Mouse (Mus musculus): Measurements from ENCODE around the gene Usp43. TPM values are rescaled to one million over a fixed set of nuclear protein-coding genes. Genes with fewer than 3 reads are reported as not detected.

The Usp43 gene
- total RNA-seq, 1 experiment from 2014 or later: not detected

DNA sequence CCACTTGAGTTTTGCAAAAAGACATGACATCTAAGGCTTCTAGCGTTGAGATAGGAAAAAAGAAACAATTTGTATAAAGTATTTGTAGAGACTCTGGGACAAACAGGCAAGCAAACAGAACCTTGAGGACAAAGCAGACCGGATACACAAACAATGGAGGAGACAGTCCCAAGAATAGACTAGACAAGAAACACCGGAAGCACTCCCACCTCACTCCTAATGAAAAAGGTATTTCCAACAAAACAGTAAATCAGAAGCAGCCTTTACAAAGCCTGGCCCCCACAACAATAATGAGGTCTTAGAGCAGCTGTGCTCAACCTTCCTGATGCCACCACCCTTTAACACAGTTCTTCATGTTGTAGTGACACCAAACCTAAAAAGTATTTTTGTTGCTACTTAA lies 4.8 kb downstream of the Usp43 start:
- ATAC-seq (replicated peaks; ENCODE audit: insufficient number of reproducible peaks, low FRiP score, low TSS enrichment, poor library complexity, severe bottlenecking): no peak

DNA sequence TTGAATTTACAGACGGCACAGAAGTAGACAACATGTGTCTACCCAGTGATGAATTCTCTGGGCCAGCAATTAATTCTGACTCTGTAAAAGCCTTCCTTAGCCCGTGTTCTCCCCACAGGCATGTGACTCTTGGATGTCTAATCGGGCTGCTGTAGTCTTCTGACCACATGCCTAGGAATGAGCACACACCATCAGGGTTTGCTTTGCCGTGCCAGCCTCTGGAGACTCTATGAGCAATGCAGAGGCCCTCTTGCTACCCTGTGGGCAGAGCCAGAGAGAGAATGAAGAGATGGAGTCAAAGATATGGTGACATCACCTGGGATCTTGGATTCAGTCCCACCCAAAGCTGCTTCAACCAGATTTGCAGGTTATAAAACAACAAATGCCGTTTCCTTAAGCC lies 10.9 kb downstream of the Usp43 start:
- ATAC-seq (replicated peaks; ENCODE audit: insufficient number of reproducible peaks, low FRiP score, low TSS enrichment, poor library complexity, severe bottlenecking): no peak

DNA sequence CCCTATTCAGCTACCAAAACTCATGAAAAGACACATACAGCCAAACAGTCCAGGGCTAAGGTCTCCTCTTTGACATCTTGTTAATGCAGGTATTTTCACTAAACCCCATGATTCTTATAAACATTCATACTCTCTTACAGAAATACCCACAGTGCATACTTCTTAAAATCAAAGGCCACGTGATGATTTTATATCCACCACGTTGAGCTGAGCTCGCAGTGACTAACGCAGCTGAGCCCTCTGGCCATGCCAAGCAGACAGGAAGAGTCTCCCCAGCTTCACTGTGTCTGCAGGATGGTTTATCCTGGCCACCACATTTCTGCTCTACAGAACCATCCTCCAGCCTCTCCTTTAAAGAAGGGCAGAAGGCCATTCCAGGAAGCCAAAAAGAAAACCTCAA lies 18.2 kb downstream of the Usp43 start:
- no peak for ATAC-seq (replicated peaks; ENCODE audit: insufficient number of reproducible peaks, low FRiP score, low TSS enrichment, poor library complexity, severe bottlenecking)

DNA sequence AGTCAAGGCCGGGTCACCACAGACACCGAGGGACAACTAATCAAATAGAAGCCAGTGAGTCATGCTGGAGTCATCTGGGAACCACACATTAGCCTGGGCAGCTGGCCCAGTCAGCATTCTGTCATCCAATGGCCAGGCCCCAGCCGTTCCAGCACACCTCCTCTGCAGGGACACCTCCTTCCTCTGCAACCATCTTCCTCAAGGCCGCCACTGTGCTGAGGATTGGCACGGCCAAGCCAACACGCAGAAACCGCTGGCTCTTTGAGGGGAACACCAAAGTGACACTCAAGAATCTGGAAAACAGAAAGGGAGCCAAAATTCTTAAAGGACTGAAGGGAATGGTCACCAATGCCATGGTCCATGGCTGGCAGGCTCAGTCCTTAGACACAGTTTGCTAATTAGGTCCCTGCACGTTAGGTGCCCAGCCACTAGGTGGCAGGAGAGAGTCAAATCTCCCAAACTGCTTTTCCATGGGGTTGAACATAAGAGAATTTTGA lies 24.8 kb downstream of the Usp43 start:
- ATAC-seq (replicated peaks; ENCODE audit: insufficient number of reproducible peaks, low FRiP score, low TSS enrichment, poor library complexity, severe bottlenecking): peak; percentile 9; the same call in 1 of the 2 replicates

DNA sequence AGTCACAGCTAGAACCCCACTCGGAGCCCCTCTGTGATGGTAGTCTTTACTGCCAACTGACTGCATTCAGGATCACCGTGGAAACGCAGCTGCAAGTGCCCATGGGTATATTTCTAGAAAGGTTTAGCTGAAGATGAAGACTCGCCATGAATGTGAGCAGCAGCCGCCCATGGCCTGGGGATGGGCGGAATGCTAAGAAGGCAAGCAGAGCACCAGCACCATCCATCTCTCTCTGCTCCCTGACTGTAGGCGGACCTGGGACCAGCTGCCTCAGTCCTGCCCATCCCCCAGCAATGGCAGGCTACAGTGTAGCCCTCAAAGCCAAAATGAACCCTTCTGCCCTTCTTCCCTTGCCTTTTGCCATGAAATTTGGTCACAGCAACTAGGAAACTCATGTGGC lies 26.3 kb downstream of the Usp43 start:
- no peak for ATAC-seq (replicated peaks; ENCODE audit: insufficient number of reproducible peaks, low FRiP score, low TSS enrichment, poor library complexity, severe bottlenecking)

DNA sequence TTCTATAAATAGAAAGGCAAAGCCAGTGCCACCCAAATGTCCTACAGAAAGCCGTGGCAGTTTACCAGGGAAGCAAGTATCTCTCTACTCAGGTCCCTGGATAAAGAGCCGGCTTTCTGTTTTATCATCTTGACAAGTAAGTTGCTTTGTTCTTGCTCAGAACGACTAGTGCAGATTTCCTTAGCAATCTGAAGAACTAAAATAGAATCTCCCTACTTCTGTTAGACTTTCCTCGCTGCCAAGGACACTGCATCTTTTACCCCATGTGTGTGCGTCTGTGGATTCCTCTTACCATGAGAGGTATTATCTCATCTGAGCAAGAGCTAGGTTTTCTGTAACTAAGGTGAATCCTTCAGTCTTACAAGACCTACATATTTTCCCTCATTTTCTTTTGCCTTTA lies 33.4 kb downstream of the Usp43 start:
- no peak for ATAC-seq (replicated peaks; ENCODE audit: insufficient number of reproducible peaks, low FRiP score, low TSS enrichment, poor library complexity, severe bottlenecking)

DNA sequence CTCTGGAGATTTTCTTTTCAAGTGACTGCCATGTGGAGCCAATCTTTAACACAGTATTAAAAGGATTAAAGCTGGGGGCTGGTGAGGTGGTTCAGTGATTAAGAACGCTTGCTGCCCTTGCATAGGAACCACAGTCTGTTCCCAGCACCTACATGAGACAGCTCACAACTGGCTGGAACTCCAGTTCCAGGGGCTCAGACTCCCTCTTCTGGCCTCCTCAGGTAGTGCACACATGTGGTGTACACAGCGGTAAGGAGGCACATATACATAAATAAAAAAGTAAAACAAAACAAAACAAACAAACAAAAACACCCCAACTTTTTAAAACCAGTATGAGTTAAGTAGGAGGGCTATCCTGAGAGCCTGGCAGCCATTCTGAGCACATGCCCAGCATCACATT lies 36.0 kb downstream of the Usp43 start:
- no peak for ATAC-seq (replicated peaks; ENCODE audit: insufficient number of reproducible peaks, low FRiP score, low TSS enrichment, poor library complexity, severe bottlenecking)

DNA sequence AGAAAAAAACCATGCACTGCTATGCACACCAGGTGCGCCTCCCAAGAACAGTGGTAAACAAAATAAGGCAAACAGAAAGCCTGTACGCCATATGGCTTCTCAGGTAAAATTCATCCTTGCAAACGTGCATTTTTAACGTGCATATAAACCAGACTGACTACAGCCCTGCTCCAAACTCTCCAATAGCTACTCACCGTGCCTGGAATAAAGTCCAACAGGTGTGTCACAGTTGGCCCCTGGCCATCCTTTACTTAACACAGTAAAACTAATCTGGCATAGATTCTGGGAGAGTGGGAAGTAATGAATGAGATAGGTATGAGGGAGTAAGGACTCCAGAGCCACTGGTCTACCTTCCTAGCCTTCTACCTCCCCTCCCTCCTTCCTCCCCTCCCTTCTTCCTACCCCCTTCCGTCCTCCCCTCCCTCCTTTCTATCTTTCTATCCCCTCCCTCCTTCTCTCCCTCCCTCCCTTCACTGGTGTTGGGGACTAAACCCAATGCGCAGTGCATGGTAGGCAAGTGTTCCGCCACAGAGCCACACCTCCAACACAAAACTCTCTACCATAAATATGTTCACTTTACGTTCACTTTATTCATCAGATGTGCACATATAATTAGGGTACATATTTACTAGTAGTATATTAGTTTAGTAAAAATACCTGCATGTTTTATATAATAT lies 56.3 kb downstream of the Usp43 start:
- ATAC-seq (replicated peaks; ENCODE audit: insufficient number of reproducible peaks, low FRiP score, low TSS enrichment, poor library complexity, severe bottlenecking): no peak

DNA sequence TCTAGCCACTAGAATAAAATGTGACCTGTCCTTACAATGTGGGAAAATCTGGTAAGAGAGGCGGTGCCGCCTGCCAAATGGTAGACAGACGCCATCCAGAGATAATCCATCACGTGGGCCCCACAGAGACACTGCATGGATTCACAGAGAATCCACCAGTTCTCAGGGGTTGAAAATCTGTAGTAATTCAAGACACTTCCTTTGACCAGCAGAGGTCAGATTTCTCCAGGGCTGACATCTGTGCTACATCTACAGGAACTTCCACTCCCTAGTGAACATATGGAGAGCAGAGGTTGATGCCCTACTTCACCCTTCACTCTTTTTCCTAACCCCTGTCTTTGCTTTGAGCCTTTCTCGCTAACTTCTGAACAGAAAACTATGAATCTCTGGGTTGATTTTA lies 56.9 kb downstream of the Usp43 start:
- ATAC-seq (replicated peaks; ENCODE audit: insufficient number of reproducible peaks, low FRiP score, low TSS enrichment, poor library complexity, severe bottlenecking): no peak

DNA sequence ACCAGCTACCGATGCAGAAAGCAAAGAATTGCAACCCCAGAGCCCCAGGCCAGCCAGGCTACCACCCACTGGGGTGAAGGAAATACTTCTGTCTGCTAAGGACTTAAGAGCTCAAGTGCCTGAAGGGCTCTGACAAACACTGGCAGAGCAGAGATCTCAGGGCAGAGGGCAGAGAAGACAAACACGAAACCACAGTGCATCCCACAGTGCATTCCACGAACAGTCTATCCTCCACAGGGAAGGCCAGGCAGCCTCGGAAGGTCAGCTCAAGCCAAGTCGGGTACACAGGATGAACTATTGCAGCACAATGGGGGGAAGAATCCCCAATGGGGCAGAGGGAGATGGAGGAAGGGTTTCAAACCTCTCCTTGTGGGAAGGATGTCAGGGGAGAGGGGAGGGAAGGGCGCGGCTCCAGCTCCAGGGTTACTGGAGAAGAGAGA lies 60.5 kb downstream of the Usp43 start:
- no peak for ATAC-seq (replicated peaks; ENCODE audit: insufficient number of reproducible peaks, low FRiP score, low TSS enrichment, poor library complexity, severe bottlenecking)

DNA sequence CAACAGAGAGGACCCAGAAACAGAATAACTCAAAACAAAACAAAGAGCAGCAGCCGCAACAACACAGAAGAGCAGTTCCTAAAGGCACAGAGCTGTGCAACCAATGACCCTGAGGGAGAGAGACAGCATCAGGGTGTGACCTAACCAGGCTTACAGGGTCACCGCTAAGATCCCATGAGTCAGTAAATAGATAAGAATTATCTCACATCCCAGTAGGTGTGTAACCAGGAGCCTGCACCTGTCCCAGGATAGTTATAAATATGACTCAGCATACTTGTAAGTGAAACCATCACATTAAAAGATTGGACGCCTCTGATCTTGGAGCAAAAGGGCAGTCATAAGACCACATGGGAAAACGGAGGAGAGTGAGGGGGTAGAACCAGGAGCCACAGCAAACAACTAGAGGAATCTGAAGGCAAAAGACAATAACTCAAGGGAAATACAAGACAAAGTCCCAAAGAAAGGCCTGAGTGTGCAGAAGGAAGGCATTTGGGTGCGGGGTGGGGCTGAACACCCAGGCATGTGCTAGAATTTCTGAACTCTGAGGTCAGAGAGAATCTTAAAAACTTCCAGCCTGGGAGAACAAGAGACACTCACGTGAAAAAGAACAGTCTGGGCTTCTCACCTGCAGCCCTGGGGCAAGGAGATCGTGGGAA lies 61.1 kb downstream of the Usp43 start:
- no peak for ATAC-seq (replicated peaks; ENCODE audit: insufficient number of reproducible peaks, low FRiP score, low TSS enrichment, poor library complexity, severe bottlenecking)

DNA sequence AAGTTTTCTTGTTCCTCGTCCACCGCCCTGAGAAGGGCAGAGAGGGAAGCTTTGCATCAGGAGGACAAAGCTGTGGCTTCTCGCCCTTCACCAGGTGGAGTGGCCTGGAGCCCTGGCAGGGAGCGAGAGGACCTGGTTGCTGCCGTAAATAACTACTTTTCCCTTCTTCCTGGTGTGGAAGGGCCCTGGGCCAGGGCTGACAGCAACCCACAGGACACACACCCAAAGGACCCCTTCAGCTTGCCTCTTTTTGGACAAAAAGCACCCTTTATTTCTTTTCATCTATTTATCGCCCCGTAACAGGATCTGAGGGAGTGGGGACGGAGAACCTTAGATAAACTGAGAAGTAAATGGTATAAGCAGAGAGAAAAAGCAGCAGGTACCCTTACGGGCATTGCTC lies 63.4 kb downstream of the Usp43 start:
- ATAC-seq (replicated peaks; ENCODE audit: insufficient number of reproducible peaks, low FRiP score, low TSS enrichment, poor library complexity, severe bottlenecking): no peak

DNA sequence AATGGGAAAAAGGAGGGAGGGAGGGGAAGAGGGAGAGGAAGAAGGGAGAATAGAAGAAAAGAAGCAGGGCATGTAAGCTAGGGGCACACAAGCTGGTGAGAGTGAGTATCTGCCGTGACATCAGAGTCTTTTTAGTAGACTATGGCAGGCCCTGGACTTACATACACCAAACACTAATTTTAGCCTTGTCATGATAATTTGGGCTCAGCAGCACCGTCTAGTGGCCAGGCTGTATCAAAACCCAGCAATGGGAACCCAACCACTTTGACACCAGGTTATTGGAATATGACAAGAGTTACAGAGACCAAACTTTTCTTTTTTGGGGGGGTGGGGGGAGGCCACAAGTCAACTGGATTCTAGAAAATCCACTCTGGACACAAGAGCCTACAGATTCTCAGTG lies 66.9 kb downstream of the Usp43 start:
- no peak for ATAC-seq (replicated peaks; ENCODE audit: insufficient number of reproducible peaks, low FRiP score, low TSS enrichment, poor library complexity, severe bottlenecking)

DNA sequence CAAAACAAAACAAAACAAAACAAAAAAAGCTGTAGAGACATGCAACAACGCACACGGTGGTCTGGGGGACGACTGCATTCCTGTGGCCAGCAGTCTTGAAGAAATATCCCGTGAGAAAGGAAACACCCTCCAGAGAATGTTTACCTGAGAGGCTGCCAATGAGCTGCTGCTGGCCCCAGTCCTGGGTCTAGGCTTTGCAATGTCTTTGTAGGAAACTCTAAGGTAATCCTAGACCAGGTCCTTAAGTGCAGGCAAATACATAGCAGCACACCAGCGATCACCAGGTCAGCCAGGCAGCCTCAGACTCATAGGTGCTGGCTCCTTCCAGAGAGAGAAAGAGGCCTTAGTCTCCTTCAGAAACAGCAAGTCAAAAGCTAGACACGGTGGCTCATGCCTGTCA lies 68.0 kb downstream of the Usp43 start:
- ATAC-seq (replicated peaks; ENCODE audit: insufficient number of reproducible peaks, low FRiP score, low TSS enrichment, poor library complexity, severe bottlenecking): no peak

DNA sequence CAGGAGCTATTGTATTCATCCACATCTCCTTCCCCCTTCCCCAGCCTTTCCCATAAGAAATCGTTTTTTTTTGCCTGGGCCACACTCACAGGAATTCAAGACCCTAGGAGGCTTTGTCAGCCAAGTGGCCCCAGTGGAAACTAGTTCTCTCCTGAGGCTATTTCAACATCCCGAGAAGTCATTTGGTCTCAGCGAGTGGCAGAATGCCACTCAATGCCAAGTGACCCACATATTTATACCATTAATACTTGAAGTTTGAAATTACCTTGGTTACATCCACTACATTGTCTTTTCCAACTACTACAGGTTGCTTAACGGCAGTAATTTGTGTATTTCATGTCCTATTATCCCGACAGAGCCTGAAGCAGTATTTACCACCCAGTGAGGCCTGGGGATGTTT lies 70.2 kb downstream of the Usp43 start:
- ATAC-seq (replicated peaks; ENCODE audit: insufficient number of reproducible peaks, low FRiP score, low TSS enrichment, poor library complexity, severe bottlenecking): no peak

DNA sequence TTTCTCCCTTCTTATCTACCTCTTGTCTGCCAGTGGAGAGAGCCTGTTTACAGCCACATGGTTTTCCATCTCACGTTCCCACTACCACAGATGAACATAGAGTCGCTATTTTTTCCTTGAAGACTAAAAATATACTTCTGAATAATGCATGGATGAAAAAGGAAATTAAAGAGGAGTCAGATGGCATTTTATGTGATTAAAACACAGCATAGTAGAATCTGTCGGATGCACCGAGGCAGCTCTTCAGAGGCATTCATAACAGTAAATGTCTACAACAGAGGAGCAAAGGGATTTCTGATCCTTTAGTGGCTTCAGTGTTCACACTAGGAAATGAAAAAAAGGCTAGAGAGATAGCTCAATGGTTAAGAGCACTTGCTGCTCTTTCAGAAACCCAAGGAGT lies 76.8 kb downstream of the Usp43 start:
- no peak for ATAC-seq (replicated peaks; ENCODE audit: insufficient number of reproducible peaks, low FRiP score, low TSS enrichment, poor library complexity, severe bottlenecking)

DNA sequence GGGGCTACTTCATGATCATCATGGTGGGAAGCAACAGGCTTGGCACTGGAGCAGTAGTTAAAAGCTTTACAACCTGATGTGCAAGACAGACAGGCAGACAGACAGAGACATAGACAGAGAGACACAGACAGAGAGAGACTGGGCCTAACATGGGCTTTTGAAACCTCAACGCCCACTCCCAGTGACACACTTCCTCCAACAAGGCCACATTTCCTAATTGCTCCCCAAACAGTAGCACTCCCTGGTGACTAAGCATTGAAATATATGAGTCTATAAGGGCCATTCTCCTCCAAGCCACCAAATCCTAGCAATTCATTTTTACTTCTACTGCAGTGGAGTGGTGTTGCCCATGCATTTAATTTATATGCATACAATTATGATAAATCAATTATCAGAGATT lies 82.1 kb downstream of the Usp43 start:
- no peak for ATAC-seq (replicated peaks; ENCODE audit: insufficient number of reproducible peaks, low FRiP score, low TSS enrichment, poor library complexity, severe bottlenecking)

DNA sequence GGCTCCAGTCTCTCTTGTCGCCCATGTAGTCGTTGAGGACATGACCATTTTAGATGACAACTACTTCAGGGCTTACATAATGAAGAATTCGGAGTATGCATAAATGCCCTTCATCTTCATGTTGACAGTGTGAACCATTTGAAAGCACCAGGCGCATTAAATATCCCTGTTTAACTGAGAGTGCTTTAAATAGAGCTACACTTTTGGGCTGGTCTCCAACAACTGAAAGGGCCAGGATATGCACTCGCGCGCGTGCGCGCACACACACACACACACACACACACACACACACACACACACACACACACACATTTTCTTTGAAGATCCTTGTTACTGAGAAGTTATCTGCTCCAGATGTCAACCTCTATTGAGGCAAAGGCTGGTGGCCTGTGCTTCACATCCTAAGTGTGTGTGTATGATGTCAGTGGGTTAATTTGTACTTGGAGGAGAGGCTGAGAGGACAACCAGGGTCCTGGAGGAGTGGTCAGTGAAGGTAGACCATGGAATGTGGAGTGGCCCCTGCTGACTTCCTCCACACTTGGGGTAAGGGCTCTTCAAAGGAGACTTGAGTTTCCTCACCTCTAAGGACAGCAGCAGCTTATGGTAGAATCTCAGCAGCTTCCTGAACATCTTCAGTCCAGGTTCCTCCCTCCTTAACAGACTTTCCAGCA lies 86.4 kb downstream of the Usp43 start:
- ATAC-seq (replicated peaks; ENCODE audit: insufficient number of reproducible peaks, low FRiP score, low TSS enrichment, poor library complexity, severe bottlenecking): no peak

DNA sequence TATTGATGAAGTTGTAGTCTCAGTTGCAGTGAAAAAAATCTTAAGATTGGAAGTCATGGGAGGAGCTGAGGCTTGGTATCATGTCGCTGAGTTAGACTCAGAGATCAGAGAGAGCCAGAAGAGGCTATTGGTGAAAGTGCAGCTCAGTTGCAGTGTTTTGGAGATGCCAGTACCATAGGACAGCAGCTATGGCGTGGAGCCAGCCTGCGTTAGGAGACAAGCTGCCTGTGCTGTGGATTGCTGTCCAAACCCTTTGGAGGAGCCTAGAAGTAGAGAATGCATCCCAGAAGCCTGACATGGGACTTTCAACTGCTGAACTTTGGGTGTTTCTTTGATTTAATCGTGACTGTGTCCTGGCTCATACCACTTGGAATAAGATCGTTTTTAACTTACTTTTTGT lies 90.1 kb downstream of the Usp43 start:
- no peak for ATAC-seq (replicated peaks; ENCODE audit: insufficient number of reproducible peaks, low FRiP score, low TSS enrichment, poor library complexity, severe bottlenecking)

DNA sequence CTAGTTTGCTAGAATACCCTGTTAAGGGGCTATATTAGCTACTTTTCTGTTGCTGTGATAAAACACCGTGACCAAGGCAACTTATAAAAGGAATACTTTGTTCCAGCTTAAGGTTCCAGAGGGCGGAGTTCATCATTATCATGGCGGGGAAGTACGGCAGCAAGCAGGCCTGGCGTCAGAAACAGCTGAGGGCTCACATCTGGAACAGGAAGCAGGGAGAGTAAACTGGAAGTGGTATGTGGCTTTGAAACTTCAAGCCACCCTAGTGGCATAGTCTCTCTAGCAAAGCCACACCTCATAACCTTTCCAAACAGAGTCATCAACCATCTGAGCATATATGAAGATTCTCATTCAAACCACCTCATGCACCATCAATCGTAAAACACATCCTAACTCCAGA lies 92.4 kb downstream of the Usp43 start:
- ATAC-seq (replicated peaks; ENCODE audit: insufficient number of reproducible peaks, low FRiP score, low TSS enrichment, poor library complexity, severe bottlenecking): no peak
